Mouse (Mus musculus): ENCODE data around the gene Tanc1. TPM values are rescaled to one million over a fixed set of nuclear protein-coding genes. Genes with fewer than 3 reads are reported as not detected.

Gene Tanc1
- polyA plus RNA-seq, 1 experiment from 2014 or later: 24.8 TPM

GRCm38 (mm10) chr2:59749371-59749770, 137.5 kb downstream of the Tanc1 start:
- Histone ChIP-seq H3K4me3 (ENCODE audit: low read depth, low read length) (no peak overlapping the region), H3K27me3 (replicated peaks; ENCODE audit: control insufficient read depth, insufficient read depth, low read length) (no peaks in the 10 kb centered on the region), H3K4me2 (ENCODE audit: low read length) (no peak overlapping the region), H3K9ac (ENCODE audit: low read length) (no peak overlapping the region), H3K36me3 (ENCODE audit: control insufficient read depth, insufficient read depth, low read length) (no peaks in the 10 kb centered on the region), H3K9me3 (ENCODE audit: control insufficient read depth, low read length) (no peaks in the 10 kb centered on the region), H3K4me1 (replicated peaks; ENCODE audit: control insufficient read depth, insufficient read depth, low read length) (peaks cover 9% of the 10 kb centered on the region; the same call in 1 of the 2 replicates), H3K27ac (ENCODE audit: low read depth) (no peak overlapping the region)
- WGBS: 35% methylated on average over 10 of the region's 10 CpGs
- ATAC-seq (replicated peaks; ENCODE audit: low FRiP score, low TSS enrichment, low read depth) (no peak), DNase-seq (ENCODE audit: low spot score) (no peak)

- H3K36me3 ChIP-seq (ENCODE audit: control insufficient read depth, insufficient read depth, low read length): no peaks in the 10 kb centered on the region
- H3K27me3 ChIP-seq (replicated peaks; ENCODE audit: control insufficient read depth, insufficient read depth, low read length): no peaks in the 10 kb centered on the region
- ATAC-seq (replicated peaks; ENCODE audit: low FRiP score, low TSS enrichment, low read depth) (no peak), DNase-seq (ENCODE audit: low spot score) (no peak)
- H3K4me3 ChIP-seq (ENCODE audit: low read depth, low read length): no peak overlapping the region
- H3K4me2 ChIP-seq (ENCODE audit: low read length): no peak overlapping the region
- WGBS: 70% methylated on average over 6 of the region's 6 CpGs
- peaks cover 24% of the 10 kb centered on the region for H3K4me1 ChIP-seq (replicated peaks; ENCODE audit: control insufficient read depth, insufficient read depth, low read length)
- no peaks in the 10 kb centered on the region for H3K9me3 ChIP-seq (ENCODE audit: control insufficient read depth, low read length)
- no peak overlapping the region for H3K9ac ChIP-seq (ENCODE audit: low read length)
- no peak overlapping the region for H3K27ac ChIP-seq (ENCODE audit: low read depth)
Observed at GRCm38 (mm10) chr2:59751172-59751571, 139.3 kb downstream of the Tanc1 start.

- peaks cover 25% of the 10 kb centered on the region for H3K4me1 ChIP-seq (replicated peaks; ENCODE audit: control insufficient read depth, insufficient read depth, low read length)
- H3K9me3 ChIP-seq (ENCODE audit: control insufficient read depth, low read length): no peaks in the 10 kb centered on the region
- WGBS: 88% methylated on average over 7 of the region's 7 CpGs
- H3K27ac ChIP-seq (ENCODE audit: low read depth): no peak overlapping the region
- DNase-seq (ENCODE audit: low spot score) (no peak), ATAC-seq (replicated peaks; ENCODE audit: low FRiP score, low TSS enrichment, low read depth) (no peak)
- H3K4me3 ChIP-seq (ENCODE audit: low read depth, low read length): no peak overlapping the region
- H3K4me2 ChIP-seq (ENCODE audit: low read length): no peak overlapping the region
- H3K36me3 ChIP-seq (ENCODE audit: control insufficient read depth, insufficient read depth, low read length): no peaks in the 10 kb centered on the region
- no peak overlapping the region for H3K9ac ChIP-seq (ENCODE audit: low read length)
- H3K27me3 ChIP-seq (replicated peaks; ENCODE audit: control insufficient read depth, insufficient read depth, low read length): no peaks in the 10 kb centered on the region
Observed at GRCm38 (mm10) chr2:59752148-59752547, 140.3 kb downstream of the Tanc1 start.

- Histone ChIP-seq H3K4me1 (replicated peaks; ENCODE audit: control insufficient read depth, insufficient read depth, low read length) (peaks cover 25% of the 10 kb centered on the region), H3K27me3 (replicated peaks; ENCODE audit: control insufficient read depth, insufficient read depth, low read length) (no peaks in the 10 kb centered on the region), H3K9ac (ENCODE audit: low read length) (no peak overlapping the region), H3K27ac (ENCODE audit: low read depth) (peak overlapping the region; percentile 20; the same call in 1 of the 2 replicates), H3K36me3 (ENCODE audit: control insufficient read depth, insufficient read depth, low read length) (no peaks in the 10 kb centered on the region), H3K4me2 (ENCODE audit: low read length) (no peak overlapping the region), H3K9me3 (ENCODE audit: control insufficient read depth, low read length) (no peaks in the 10 kb centered on the region), H3K4me3 (ENCODE audit: low read depth, low read length) (no peak overlapping the region)
- DNase-seq (ENCODE audit: low spot score) (no peak), ATAC-seq (replicated peaks; ENCODE audit: low FRiP score, low TSS enrichment, low read depth) (no peak)
- 70% methylated on average over 5 of the region's 5 CpGs for WGBS
Observed at GRCm38 (mm10) chr2:59752766-59753165, 140.9 kb downstream of the Tanc1 start.

- peaks cover 25% of the 10 kb centered on the region for H3K4me1 ChIP-seq (replicated peaks; ENCODE audit: control insufficient read depth, insufficient read depth, low read length)
- ATAC-seq (replicated peaks; ENCODE audit: low FRiP score, low TSS enrichment, low read depth) (no peak), DNase-seq (ENCODE audit: low spot score) (no peak)
- H3K27me3 ChIP-seq (replicated peaks; ENCODE audit: control insufficient read depth, insufficient read depth, low read length): no peaks in the 10 kb centered on the region
- WGBS: 66% methylated on average over 13 of the region's 13 CpGs
- peaks cover 5% of the 10 kb centered on the region; the same call in 1 of the 2 replicates for H3K36me3 ChIP-seq (ENCODE audit: control insufficient read depth, insufficient read depth, low read length)
- no peaks in the 10 kb centered on the region for H3K9me3 ChIP-seq (ENCODE audit: control insufficient read depth, low read length)
- no peak overlapping the region for H3K27ac ChIP-seq (ENCODE audit: low read depth)
- no peak overlapping the region for H3K9ac ChIP-seq (ENCODE audit: low read length)
- no peak overlapping the region for H3K4me2 ChIP-seq (ENCODE audit: low read length)
- no peak overlapping the region for H3K4me3 ChIP-seq (ENCODE audit: low read depth, low read length)
Observed at GRCm38 (mm10) chr2:59756137-59756753, 144.4 kb downstream of the Tanc1 start.

- ATAC-seq (replicated peaks; ENCODE audit: low FRiP score, low TSS enrichment, low read depth) (no peak; the same call in 1 of the 2 replicates), DNase-seq (ENCODE audit: low spot score) (no peak)
- Histone ChIP-seq H3K4me2 (ENCODE audit: low read length) (no peak overlapping the region), H3K9me3 (ENCODE audit: control insufficient read depth, low read length) (no peaks in the 10 kb centered on the region), H3K36me3 (ENCODE audit: control insufficient read depth, insufficient read depth, low read length) (peaks cover 5% of the 10 kb centered on the region; the same call in 1 of the 2 replicates), H3K27me3 (replicated peaks; ENCODE audit: control insufficient read depth, insufficient read depth, low read length) (no peaks in the 10 kb centered on the region), H3K4me1 (replicated peaks; ENCODE audit: control insufficient read depth, insufficient read depth, low read length) (peaks cover 25% of the 10 kb centered on the region), H3K27ac (ENCODE audit: low read depth) (no peak overlapping the region), H3K9ac (ENCODE audit: low read length) (no peak overlapping the region), H3K4me3 (ENCODE audit: low read depth, low read length) (no peak overlapping the region)
- WGBS: 68% methylated on average over 6 of the region's 6 CpGs
Observed at GRCm38 (mm10) chr2:59757015-59757414, 145.2 kb downstream of the Tanc1 start.

- ATAC-seq (replicated peaks; ENCODE audit: low FRiP score, low TSS enrichment, low read depth): no peak
- Histone ChIP-seq H3K4me2 (ENCODE audit: low read length) (no peak overlapping the region), H3K9ac (ENCODE audit: low read length) (no peak overlapping the region), H3K9me3 (ENCODE audit: control insufficient read depth, low read length) (no peaks in the 10 kb centered on the region), H3K36me3 (ENCODE audit: control insufficient read depth, insufficient read depth, low read length) (peaks cover 5% of the 10 kb centered on the region; the same call in 1 of the 2 replicates), H3K27me3 (replicated peaks; ENCODE audit: control insufficient read depth, insufficient read depth, low read length) (no peaks in the 10 kb centered on the region), H3K4me3 (ENCODE audit: low read depth, low read length) (no peak overlapping the region), H3K27ac (ENCODE audit: low read depth) (no peak overlapping the region), H3K4me1 (replicated peaks; ENCODE audit: control insufficient read depth, insufficient read depth, low read length) (peaks cover 25% of the 10 kb centered on the region)
- DNase-seq (ENCODE audit: low spot score): no peak
- WGBS: 83% methylated on average over 9 of the region's 9 CpGs
Observed at GRCm38 (mm10) chr2:59758139-59758918, 146.5 kb downstream of the Tanc1 start.

- 90% methylated on average over 4 of the region's 4 CpGs for WGBS
- DNase-seq (ENCODE audit: low spot score): no peak
Observed at GRCm38 (mm10) chr2:59760731-59761130, 148.9 kb downstream of the Tanc1 start.

More at GRCm38 (mm10) chr2:59760731-59761130, 148.9 kb downstream of the Tanc1 start:
- H3K9ac ChIP-seq (ENCODE audit: low read length): no peak overlapping the region
- no peak overlapping the region for H3K27ac ChIP-seq (ENCODE audit: low read depth)
- no peak overlapping the region for H3K4me2 ChIP-seq (ENCODE audit: low read length)
- no peak for ATAC-seq (replicated peaks; ENCODE audit: low FRiP score, low TSS enrichment, low read depth)
- peaks cover 5% of the 10 kb centered on the region; the same call in 1 of the 2 replicates for H3K36me3 ChIP-seq (ENCODE audit: control insufficient read depth, insufficient read depth, low read length)
- H3K27me3 ChIP-seq (replicated peaks; ENCODE audit: control insufficient read depth, insufficient read depth, low read length): no peaks in the 10 kb centered on the region
- no peaks in the 10 kb centered on the region for H3K9me3 ChIP-seq (ENCODE audit: control insufficient read depth, low read length)
- peaks cover 5% of the 10 kb centered on the region for H3K4me1 ChIP-seq (replicated peaks; ENCODE audit: control insufficient read depth, insufficient read depth, low read length)
- no peak overlapping the region for H3K4me3 ChIP-seq (ENCODE audit: low read depth, low read length)
